Mouse (Mus musculus) heart, adult 10 weeks (tissue): ENCODE data around the gene Elovl5. TPM values are rescaled to one million over a fixed set of nuclear protein-coding genes. Genes with fewer than 3 reads are reported as not detected.

ENCODE experiments used
- polyA plus RNA-seq: library from polyadenylated mRNA; stranded (reverse); fragments of 350-450 nt; fragmentation: Illumina TruSeq; extraction: RNeasy Lipid Tissue Mini Kit (QIAGEN cat#74804); gene quantifications from one replicate; pipeline ENCODE4 v1.2.3, GENCODE M21; 2014; ENCODE audit warnings: low read depth, low replicate concordance

The Elovl5 gene
- polyA plus RNA-seq: 24.8 TPM

GRCm38 (mm10) chr9:77917074-77917621 lies at the start of gene Elovl5:
TSS of gene Elovl5 (plus strand) at chr9:77917364.

Other genes starting within 250 kb of the Elovl5 start
- gene Gclc, start 162.8 kb upstream of the Elovl5 start, polyA plus RNA-seq: 9.7 TPM
- not detected for gene Gcm1, start 134.6 kb downstream of the Elovl5 start, polyA plus RNA-seq
- 50.4 TPM for gene Fbxo9, start 191.7 kb downstream of the Elovl5 start, polyA plus RNA-seq
- gene Ick, start 191.8 kb downstream of the Elovl5 start, polyA plus RNA-seq: 10.2 TPM